Mouse (Mus musculus) ES-E14 (cell line): ENCODE measurements around the gene Stxbp5l.

ENCODE experiments used
- CHD2 ChIP-seq: IDR thresholded peaks from 2 replicates; pipeline ENCODE4 v1.6.1; 2014; ENCODE audit warnings: mild to moderate bottlenecking, low read depth, low read length, inconsistent platforms
- MAFK ChIP-seq: IDR thresholded peaks from 2 replicates; pipeline ENCODE4 v1.6.1; 2014; ENCODE audit warnings: mild to moderate bottlenecking, low read depth, low read length, inconsistent platforms; ENCODE audit not compliant: insufficient read depth
- ZC3H11A ChIP-seq: IDR thresholded peaks from 2 replicates; pipeline ENCODE4 v1.6.1; 2012; ENCODE audit warnings: low read depth, mild to moderate bottlenecking, inconsistent platforms, low read length, borderline replicate concordance
- ZNF384 ChIP-seq: IDR thresholded peaks from 2 replicates; pipeline ENCODE4 v1.6.1; 2012; ENCODE audit warnings: low read depth, low read length, inconsistent platforms

DNA sequence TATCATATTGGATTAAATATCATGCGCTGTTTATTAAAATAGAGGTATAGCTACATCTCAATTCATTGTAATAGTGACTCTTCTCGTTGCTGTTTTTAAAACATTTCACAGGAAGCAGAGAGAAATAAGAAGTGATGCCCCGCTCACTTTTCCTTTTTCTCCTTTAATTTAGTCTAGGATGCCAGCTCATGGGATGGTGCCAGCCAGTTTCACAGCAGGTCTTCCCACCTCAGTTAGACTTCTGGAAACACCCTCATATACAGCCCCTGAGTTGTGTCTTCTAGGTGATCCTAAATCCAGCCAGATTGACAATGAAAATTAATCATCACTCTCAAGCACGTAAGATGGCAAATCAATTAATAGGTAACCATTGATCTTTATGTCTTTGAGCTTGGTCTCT lies 17.3 kb downstream of the Stxbp5l start:
- TF ChIP-seq ZC3H11A, result no peak
- no peak for TF ChIP-seq ZNF384
- TF ChIP-seq MAFK, result no peak
- no peak for TF ChIP-seq CHD2
